Mouse (Mus musculus): ENCODE measurements around the gene Ube2o. TPM values are rescaled to one million over a fixed set of nuclear protein-coding genes. Genes with fewer than 3 reads are reported as not detected.

Ube2o gene
- 5.5 and 7.6 TPM in 2 replicates for total RNA-seq (2023)

DNA sequence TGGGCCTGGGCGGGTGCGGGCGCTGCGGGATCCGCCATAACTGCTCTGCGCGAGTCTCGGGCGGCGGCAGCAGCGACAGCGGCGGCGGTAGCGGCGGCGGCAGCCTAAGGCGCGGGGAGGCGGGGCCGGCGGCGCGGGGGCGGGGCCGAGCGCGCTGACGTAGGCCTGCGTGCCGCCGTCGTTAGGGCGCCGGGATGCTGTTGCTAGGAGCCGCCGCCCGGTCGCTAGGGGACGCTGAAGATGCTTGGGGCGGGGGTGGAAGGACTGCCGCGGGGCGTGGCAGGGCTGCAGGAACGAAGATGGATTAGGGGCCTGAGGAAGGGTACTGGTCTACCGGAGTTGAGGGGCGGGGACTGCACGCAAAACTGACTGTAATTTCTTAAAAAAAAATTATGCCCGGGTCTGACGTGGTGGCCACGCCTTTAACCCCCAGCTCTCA, at the start of gene Ube2o:
TSS of gene Ube2o (minus strand) at position 72 of the 439 bp plus-strand sequence.

GRCm38 (mm10) chr11:116626299-116627071, 45.2 kb upstream of the Ube2o start, which contains the start of gene Rhbdf2:
Gene Rhbdf2 (minus strand): TSS chr11:116627019.

DNA sequence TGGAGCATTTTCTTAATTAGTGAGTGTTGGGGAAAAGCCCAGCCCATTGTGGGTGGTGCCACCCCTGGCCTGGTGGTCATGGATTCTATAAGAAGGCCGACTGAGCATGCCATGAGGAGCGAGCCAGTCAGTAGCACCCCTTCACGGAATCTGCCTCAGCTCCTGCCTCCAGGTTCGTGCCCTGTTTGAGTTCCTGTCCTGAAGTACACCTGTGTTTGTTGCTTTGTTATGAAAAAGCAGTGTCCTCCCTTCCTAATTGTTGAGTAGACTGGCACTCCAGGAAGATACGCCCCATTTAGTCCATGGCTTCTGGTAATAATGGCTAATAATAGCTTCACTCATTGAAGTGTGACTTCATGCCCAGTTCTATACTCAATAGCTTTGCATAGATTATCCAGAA, 5.1 kb upstream of the Ube2o start, which contains the start of gene Aanat:
TSS of gene Aanat (plus strand) at position 123 of the 400 bp plus-strand sequence.

GRCm38 (mm10) chr11:116530187-116531147, 50.8 kb downstream of the Ube2o start, which contains the start of gene Sphk1:
Gene Sphk1 (plus strand): TSS chr11:116530925.

DNA sequence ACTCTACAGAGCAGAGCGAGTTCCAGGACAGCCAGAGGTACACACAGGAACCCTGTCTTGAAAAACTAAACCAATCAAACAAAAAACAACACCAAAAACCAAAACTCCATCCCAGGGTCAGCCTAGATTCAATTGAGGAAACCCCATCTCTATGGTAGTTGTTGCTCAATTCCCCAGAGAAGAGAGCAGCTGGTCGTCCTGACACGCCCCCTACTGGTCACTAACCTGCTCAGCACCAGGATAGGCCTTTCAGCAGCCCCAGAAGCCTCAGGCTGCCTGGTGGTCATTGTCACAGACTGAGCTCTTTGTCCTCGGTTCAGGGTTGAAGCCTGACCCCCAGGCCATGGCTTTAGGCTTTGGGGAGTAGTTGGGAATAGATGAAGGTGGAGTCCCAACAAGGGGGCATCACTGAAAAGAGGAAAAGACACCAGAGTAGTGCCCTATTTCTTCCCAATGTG, 87.4 kb downstream of the Ube2o start, which contains the start of gene Prpsap1:
TSS of gene Prpsap1 (minus strand) at position 408 of the 458 bp plus-strand sequence.

Other genes starting within 250 kb of the Ube2o start
- not detected in 2 replicates for gene Foxj1, start 246.0 kb downstream of the Ube2o start, total RNA-seq (2023)
- 1.9 and 2.1 TPM in 2 replicates for gene Rnf157, start 168.4 kb downstream of the Ube2o start, total RNA-seq (2023)
- 99.6 and 116 TPM in 2 replicates for gene Ubald2, start 147.4 kb downstream of the Ube2o start, total RNA-seq (2023)
- not detected in 2 replicates for gene Qrich2, start 115.2 kb downstream of the Ube2o start, total RNA-seq (2023)
- 19.4 and 28.4 TPM in 2 replicates for gene Prpsap1, start 87.2 kb downstream of the Ube2o start, total RNA-seq (2023)
- gene Sphk1, start 50.5 kb downstream of the Ube2o start, total RNA-seq (2023), result 0.73 and 1.8 TPM in 2 replicates
- not detected in 2 replicates for gene Aanat, start 5.0 kb upstream of the Ube2o start, total RNA-seq (2023)
- gene Rhbdf2, start 45.6 kb upstream of the Ube2o start, total RNA-seq (2023), result 118 and 155 TPM in 2 replicates
- gene Prcd, start 72.1 kb upstream of the Ube2o start, total RNA-seq (2023), result not detected in 2 replicates
- gene Cygb, start 72.9 kb upstream of the Ube2o start, total RNA-seq (2023), result not detected in 2 replicates
- not detected in 2 replicates for gene St6galnac1, start 194.1 kb upstream of the Ube2o start, total RNA-seq (2023)
- gene Mxra7, start 246.6 kb upstream of the Ube2o start, total RNA-seq (2023), result 0.27 and 3.3 TPM in 2 replicates